Mouse (Mus musculus) naive thymus-derived CD4-positive, alpha-beta T cell, adult 2 months (primary cell): ENCODE results near the gene Csmd2.

ENCODE experiments used
- DNase-seq: peaks from one replicate; pipeline ENCODE4 v3.0.0-alpha.2; 2011; ENCODE audit warnings: low read depth

Gene Csmd2

GRCm38 (mm10) chr4:128241854-128242356, 254.2 kb downstream of the Csmd2 start:
- no peak for DNase-seq

GRCm38 (mm10) chr4:128245201-128245600, 257.5 kb downstream of the Csmd2 start:
- DNase-seq = no peak

- DNase-seq = no peak
Measured at GRCm38 (mm10) chr4:128248676-128249075, 261.0 kb downstream of the Csmd2 start.

- DNase-seq = no peak
Measured at GRCm38 (mm10) chr4:128259211-128259610, 271.6 kb downstream of the Csmd2 start.

GRCm38 (mm10) chr4:128260907-128261560, 273.4 kb downstream of the Csmd2 start, which contains the start of gene Hmgb4:
Gene Hmgb4 (minus strand): TSS chr4:128260957.
- no peak for DNase-seq

GRCm38 (mm10) chr4:128264491-128264890, 276.8 kb downstream of the Csmd2 start:
- DNase-seq = no peak

- DNase-seq = no peak
Measured at GRCm38 (mm10) chr4:128265341-128265740, 277.7 kb downstream of the Csmd2 start.

- no peak for DNase-seq
Measured at GRCm38 (mm10) chr4:128269261-128269875, 281.7 kb downstream of the Csmd2 start.

GRCm38 (mm10) chr4:128270177-128270576, 282.5 kb downstream of the Csmd2 start:
- DNase-seq = no peak

- no peak for DNase-seq
Measured at GRCm38 (mm10) chr4:128270931-128271330, 283.3 kb downstream of the Csmd2 start.

- no peak for DNase-seq
Measured at GRCm38 (mm10) chr4:128272501-128272900, 284.8 kb downstream of the Csmd2 start.

GRCm38 (mm10) chr4:128273146-128273545, 285.5 kb downstream of the Csmd2 start:
- no peak for DNase-seq

GRCm38 (mm10) chr4:128275116-128275515, 287.5 kb downstream of the Csmd2 start:
- no peak for DNase-seq

GRCm38 (mm10) chr4:128275586-128275985, 287.9 kb downstream of the Csmd2 start:
- no peak for DNase-seq

GRCm38 (mm10) chr4:128285009-128285408, 297.4 kb downstream of the Csmd2 start:
- no peak for DNase-seq

GRCm38 (mm10) chr4:128288095-128288494, 300.4 kb downstream of the Csmd2 start:
- no peak for DNase-seq

- no peak for DNase-seq
Measured at GRCm38 (mm10) chr4:128304049-128304448, 316.4 kb downstream of the Csmd2 start.

- DNase-seq = no peak
Measured at GRCm38 (mm10) chr4:128306011-128306410, 318.4 kb downstream of the Csmd2 start.

GRCm38 (mm10) chr4:128315328-128315727, 327.7 kb downstream of the Csmd2 start:
- DNase-seq = no peak

GRCm38 (mm10) chr4:128317951-128318350, 330.3 kb downstream of the Csmd2 start:
- DNase-seq = no peak

- no peak for DNase-seq
Measured at GRCm38 (mm10) chr4:128325511-128325910, 337.9 kb downstream of the Csmd2 start.

GRCm38 (mm10) chr4:128326755-128327154, 339.1 kb downstream of the Csmd2 start:
- DNase-seq = no peak

- no peak for DNase-seq
Measured at GRCm38 (mm10) chr4:128327421-128327820, 339.8 kb downstream of the Csmd2 start.

- DNase-seq = no peak
Measured at GRCm38 (mm10) chr4:128330519-128330918, 342.9 kb downstream of the Csmd2 start.
